In genomic region chr7:96871031-96871430, GRCm38 (mm10) we compare ENCODE assay signal across 26 mouse cellular contexts.
"Had no signal": no experiment of that assay in that cellular context is flagged by ENCODE, and none has a peak within 500 bp of the region (broad histone marks: within the 10 kb centered on the region; RNA-seq: fewer than 3 reads in every experiment).

No protein-coding gene starts in this region.

- H3K4me1 ChIP-seq: heart, embryonic 13.5 days; heart, embryonic 15.5 days; kidney, embryonic 15.5 days; liver, embryonic 12.5 days had no signal

- H3K9ac ChIP-seq: heart, embryonic 13.5 days; heart, embryonic 15.5 days; hindbrain, embryonic 15.5 days; kidney, embryonic 15.5 days; limb, embryonic 13.5 days; limb, embryonic 15.5 days; liver, embryonic 12.5 days; liver, embryonic 14.5 days had no signal

- H3K9me3 ChIP-seq: heart, embryonic 13.5 days; heart, embryonic 15.5 days; hindbrain, embryonic 15.5 days; kidney, embryonic 15.5 days; limb, embryonic 13.5 days; limb, embryonic 15.5 days; liver, embryonic 12.5 days had no signal

- ATAC-seq: hindbrain, postnatal 0 days; intestine, embryonic 16.5 days; liver, embryonic 12.5 days had no signal

- H3K27ac ChIP-seq: heart, adult 2 months; heart, embryonic 13.5 days; heart, embryonic 15.5 days; hindbrain, postnatal 0 days; kidney, embryonic 15.5 days; kidney, postnatal 0 days; limb, embryonic 13.5 days; limb, embryonic 15.5 days; liver, embryonic 12.5 days; liver, embryonic 14.5 days had no signal

- DNase-seq: gastrocnemius, postnatal 14 days; gastrocnemius, postnatal 36 days; heart, adult 11 months; heart, adult 2 months; heart, postnatal 14 days; heart, postnatal 36 days; kidney, adult 11 months; kidney, adult 2 months; kidney, adult 9 months; kidney, postnatal 14 days; kidney, postnatal 36 days; layer of hippocampus, adult 9-11 months; layer of hippocampus, postnatal 36 days; left cerebral cortex, postnatal 4 days had no signal

- H3K4me2 ChIP-seq: heart, embryonic 11.5 days; heart, embryonic 13.5 days; heart, embryonic 15.5 days; hindbrain, embryonic 15.5 days; kidney, embryonic 15.5 days; limb, embryonic 13.5 days; limb, embryonic 15.5 days; liver, embryonic 12.5 days had no signal

- H3K27me3 ChIP-seq: heart, embryonic 13.5 days; heart, embryonic 15.5 days; hindbrain, embryonic 15.5 days; kidney, embryonic 15.5 days; limb, embryonic 13.5 days; limb, embryonic 15.5 days; liver, embryonic 12.5 days had no signal

- H3K36me3 ChIP-seq: heart, embryonic 15.5 days; liver, embryonic 12.5 days had no signal

- H3K4me3 ChIP-seq: heart, adult 2 months; heart, embryonic 13.5 days; heart, embryonic 15.5 days; hindbrain, embryonic 15.5 days; kidney, embryonic 15.5 days; limb, embryonic 13.5 days; limb, embryonic 15.5 days; liver, embryonic 12.5 days had no signal
